Mouse (Mus musculus) gonadal fat pad, adult 2 months (tissue): Measurements from ENCODE around the gene Mob3b. TPM values are rescaled to one million over a fixed set of nuclear protein-coding genes. Genes with fewer than 3 reads are reported as not detected.

Experiments used
- DNase-seq: peaks from one replicate; pipeline ENCODE4 v3.0.0-alpha.2; 2012; ENCODE audit warnings: low read depth
- polyA plus RNA-seq: library from polyadenylated mRNA; depleted of rRNA; stranded (reverse); fragments of >200 nt; gene quantifications from 2 replicates; pipeline ENCODE4 v1.2.3, GENCODE M21; 2012

The Mob3b gene
- polyA plus RNA-seq, 1 experiment: 4.4 TPM

DNA sequence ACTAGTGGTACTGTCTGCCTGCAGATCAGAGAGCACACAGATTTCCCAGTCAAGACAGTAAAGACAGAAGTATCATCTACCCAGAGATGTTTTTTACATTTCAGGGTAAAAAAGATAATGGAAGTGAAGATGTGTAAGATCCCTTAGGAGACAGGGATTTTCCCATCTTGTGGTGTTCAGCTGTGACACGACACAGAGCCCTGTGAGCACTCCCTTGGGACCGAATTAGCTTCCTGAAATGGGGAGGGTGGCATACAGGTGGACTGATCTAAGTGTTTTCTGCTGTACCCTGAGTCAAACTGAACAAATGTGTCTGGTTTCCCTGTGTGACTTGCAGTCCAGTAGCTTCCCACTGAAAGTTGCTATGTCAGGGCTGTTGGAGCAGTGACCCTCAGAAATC lies 42.3 kb downstream of the Mob3b start:
- no peak for DNase-seq

DNA sequence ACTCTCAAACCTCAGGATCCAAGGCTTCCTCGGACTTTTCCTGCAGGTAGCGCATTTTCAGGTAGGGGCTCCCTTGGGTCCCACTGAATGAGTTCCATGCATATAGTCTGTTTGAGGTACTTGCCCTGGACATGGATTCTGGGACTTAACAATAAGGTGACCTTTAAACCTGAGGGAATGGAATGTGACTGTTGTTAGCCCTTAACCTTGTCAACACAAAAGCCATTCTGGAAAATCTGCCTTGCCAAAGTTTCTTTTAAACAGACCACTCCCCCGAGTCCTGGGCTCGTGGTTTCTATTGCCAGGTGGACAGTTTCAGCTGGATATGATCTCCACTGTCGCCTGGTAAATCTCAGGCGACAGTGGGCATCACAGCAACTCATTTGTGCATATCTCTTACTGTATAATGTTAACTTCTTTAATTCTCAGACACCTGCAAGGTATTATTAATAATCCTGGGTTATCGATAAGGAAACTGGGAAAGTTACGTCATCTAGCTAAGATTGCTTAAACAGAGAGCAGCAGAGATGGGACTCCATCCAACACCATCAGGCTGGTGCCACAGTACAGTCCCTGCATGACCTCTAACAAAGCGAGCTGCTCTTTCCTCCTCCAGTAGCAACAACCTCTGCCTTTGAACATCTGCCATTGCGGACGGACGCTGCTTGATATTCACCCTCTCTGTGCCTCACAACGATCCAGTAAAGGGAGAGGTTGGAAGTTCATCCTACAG lies 43.6 kb downstream of the Mob3b start:
- no peak for DNase-seq

DNA sequence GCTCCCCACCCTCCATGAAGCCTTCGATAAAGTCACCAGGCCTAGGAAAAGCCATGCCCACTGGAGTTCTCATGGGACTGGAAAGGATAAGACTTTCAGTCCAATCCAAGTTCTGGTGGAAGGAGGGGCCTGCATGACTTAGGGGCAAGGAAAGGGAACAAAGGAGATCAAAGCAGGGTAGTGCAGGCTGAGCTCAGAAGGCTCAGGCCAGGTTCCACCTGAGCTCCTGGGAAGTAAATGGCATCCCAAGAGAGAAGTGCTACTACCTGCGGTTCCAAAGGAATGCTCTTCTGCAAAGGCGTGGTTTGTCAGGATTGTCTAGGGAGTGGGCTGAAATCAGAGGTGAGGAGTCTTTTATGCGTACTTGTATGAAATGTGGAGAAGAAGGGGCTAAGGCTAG lies 44.8 kb downstream of the Mob3b start:
- no peak for DNase-seq

DNA sequence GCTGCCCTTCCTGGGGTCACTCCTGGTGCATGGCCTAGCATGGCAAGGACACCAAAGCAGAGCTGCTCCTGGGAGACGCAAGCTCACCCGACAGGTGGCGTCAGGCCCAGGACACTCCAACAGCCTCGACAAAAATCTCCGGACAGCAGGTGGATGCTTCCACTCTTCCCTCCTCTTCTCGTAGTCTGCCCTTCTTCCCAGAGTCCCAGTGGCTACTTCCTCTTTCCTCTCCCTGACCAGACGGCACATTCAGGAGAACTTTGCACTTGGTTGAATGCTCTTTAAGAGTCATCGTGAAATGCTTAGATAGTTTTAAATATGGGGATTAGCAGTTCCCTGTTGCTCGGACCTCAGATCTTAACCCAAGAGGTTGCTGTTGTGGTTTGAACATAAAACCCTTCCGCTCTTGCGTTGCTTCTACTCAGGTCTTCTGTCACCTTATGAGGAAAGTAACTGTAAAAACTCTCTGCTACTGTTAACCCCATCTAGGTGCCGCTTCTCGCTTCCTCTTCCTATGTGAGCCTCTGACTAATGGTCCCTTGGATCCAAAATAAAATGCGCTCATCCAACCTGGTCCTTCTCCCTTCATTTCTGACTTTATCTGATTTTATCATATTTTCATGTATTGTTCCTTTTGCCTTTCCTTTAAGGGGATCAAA lies 52.0 kb downstream of the Mob3b start:
- no peak for DNase-seq

DNA sequence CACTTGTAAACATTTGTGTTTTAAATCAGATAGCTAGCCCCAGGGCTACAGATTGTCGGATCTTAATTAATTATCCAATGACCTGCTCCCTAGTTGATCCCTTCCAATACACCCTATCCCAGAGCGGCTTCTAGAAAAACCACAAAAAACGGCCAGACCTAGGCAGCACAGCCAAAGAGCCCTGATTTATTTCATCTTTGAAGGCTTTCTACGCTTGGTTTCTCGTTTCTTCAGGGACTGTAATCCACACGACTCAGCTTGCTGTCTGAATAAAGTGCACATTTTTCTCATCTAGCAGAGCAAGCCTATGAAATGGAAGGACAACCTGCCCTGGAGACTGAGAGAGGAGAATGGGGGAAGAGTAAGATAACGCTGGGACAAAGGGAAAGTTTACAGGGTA lies 56.1 kb downstream of the Mob3b start:
- DNase-seq: no peak

DNA sequence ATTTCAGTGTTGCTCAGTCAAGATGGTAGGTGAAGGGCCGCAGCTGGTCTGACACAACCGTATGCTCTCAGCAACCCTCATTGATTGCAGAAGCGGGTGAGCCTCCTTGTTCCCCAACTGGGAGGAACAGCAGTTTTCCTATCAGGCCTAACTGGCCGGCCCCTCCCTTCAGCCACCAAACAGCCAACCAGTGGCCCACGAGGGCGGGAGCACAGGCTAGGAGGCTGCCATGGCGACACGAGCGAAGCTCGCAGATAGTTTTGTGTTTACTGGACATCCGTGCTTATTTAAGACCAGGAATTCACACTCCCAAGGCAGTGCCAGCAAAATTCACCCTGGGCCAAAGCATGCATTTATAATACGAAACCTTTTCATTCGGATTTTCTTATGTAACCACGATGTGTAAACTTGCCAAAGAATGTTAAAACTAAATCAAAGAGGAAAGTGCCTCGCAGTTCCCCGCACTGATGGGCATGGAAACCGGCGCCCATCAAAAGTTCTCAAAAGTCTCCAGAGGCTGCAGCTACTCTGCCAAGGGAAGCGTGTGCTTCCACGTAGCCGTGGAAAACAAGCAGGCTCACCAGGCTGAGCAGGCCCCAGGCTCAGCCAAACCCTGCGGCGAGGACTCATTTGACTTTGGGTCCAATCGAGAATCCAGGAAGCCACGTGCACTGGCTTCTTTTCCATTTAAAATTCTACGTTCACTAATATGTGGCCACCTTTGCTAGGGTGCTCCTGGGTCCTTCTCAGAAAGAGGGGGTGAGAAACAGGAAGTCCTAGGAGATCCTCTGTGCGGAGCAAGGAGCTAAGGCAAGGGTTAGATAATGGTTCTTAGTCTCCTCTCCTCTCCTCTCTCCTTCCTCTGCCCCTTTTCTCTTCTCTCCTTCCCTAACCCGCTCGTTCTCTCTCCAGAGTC lies 57.2 kb downstream of the Mob3b start:
- DNase-seq: no peak

DNA sequence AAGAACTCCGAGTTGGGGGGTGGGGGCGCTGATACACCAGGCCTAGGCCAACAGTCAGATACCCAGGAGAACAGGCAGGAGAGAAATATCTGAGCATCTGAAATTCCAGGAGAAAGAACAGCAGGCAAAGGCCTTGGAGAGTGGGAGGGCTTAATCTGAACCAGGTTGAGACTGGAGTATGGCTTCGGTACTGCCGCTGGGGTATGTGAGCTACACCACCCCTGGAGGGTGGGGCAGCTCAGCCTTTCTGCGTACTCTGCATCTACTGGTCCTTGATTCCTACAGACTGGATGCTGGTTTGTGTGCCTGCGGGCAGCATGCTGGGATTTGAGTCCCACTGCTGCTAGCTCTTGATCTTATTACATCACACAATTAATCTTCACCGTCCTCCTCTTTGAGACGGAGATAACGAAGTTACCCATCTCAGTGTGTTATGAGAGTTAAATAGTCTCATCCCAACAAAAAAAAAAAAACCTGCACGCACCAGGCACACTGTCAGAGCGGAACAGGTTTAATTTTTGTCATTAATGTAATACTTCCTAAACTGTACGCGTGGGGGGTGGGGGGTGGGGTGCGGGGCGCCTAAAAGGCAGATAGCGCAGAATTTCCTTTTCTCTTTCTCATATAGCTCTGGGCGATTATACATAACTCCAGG lies 57.9 kb downstream of the Mob3b start:
- no peak for DNase-seq

DNA sequence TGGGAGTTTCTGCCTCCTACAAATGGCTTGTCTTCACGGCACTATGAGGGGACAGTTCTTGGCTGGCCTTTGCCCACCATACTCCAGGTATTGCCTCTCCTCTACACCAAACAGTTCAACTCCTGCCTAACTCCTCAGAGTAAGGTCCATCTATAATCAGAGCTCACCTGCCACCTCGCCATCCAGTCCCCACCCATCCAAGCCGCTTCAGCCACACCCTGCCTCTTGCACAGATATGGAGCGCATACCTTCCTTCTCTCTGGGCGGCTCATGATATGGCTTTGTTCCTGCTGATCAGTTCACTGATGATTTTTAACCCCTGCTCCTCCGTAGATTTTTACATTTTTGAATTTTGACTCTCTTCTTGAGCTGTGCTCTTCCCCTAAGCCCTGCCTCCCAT lies 58.7 kb downstream of the Mob3b start:
- no peak for DNase-seq

DNA sequence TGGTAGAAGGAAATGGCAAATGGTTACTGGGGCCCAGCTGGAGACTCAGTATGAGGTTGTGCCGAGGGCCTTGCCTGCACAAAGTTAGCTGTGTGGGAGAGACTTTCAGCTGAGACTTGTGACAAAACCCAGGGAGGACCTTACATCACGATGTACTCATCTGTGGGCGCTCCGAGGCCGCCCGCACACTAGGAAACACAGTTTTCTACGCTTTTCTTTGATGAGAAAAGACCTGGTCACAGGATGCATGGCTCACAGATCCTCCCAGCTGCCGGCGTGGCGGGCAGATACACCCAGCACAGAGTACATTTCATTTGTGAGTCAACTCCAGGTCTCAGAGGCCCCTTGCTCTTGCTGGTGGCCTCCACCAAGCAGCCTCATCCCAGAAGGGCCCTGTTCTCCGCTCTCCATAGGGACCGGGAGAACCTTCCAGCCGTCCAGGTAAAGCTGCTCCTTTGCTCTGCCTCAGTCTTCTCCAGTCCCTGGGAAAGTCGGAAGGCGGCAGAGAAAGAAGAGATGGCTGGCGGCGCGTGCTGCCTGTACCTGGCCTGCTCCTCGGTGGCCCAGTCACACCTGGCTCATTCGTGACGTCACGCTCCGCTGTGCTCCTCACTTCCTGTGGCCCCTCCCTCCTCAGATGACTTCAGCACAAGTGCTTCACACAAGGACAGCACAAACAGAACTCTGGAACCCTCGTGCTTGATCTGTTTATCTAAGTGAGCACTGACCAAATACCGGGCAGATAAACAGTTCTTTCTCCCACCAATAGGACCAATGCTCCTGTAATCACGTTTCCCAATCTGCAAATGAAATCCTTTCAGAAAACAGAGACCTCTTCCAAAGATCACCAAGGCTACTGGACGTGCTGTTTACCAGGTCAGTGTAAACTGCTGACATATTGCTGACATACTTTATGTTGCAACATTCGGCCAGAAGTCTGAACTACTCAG lies 60.8 kb downstream of the Mob3b start:
- DNase-seq: no peak

DNA sequence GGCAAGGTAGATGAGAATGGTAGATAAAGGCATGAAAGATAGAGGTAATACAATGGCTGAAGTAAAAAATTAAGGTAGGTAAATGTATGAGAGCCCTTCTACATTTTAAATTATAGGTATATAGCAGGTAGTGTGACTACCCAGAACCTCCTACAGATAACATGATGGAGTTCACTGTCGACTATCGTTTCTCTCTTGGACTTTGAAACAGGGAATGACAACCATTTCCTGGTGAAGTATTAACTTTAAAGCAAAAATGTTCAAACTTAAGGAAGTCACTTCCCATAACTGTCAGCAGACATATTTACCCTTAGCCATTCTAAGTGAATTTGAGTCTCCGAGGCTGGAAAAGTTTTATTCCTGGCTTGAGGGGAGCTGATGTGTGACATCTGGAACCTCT lies 64.8 kb downstream of the Mob3b start:
- DNase-seq: no peak

DNA sequence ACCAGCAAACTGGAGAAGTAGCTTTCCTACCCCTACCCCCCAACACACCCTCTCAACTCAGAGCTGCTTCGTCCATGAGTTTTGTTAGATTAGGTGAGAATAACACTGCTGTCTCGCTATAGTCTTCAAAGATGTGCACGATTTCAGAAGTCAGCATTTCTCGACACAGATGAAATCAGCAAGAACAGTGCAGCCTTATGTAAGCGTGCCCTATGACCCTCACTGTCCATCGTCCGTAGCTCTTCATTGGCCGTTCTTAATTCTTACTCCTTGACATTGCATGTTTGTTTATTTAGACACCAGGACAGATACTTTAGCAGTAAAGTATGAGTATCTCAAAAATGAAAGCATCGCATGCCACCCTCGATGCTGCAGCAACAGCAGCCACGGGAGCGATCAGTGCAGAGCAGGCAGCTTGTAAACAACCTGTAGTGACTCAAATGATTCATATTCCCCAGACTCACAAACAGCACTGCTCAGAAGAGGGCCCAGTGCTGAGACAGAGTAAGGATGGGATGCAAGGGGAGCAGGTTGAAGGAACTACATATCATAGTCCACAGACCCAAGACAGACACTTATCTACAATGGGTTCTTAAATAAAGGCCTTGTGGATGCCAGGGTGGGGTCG lies 66.0 kb downstream of the Mob3b start:
- no peak for DNase-seq

DNA sequence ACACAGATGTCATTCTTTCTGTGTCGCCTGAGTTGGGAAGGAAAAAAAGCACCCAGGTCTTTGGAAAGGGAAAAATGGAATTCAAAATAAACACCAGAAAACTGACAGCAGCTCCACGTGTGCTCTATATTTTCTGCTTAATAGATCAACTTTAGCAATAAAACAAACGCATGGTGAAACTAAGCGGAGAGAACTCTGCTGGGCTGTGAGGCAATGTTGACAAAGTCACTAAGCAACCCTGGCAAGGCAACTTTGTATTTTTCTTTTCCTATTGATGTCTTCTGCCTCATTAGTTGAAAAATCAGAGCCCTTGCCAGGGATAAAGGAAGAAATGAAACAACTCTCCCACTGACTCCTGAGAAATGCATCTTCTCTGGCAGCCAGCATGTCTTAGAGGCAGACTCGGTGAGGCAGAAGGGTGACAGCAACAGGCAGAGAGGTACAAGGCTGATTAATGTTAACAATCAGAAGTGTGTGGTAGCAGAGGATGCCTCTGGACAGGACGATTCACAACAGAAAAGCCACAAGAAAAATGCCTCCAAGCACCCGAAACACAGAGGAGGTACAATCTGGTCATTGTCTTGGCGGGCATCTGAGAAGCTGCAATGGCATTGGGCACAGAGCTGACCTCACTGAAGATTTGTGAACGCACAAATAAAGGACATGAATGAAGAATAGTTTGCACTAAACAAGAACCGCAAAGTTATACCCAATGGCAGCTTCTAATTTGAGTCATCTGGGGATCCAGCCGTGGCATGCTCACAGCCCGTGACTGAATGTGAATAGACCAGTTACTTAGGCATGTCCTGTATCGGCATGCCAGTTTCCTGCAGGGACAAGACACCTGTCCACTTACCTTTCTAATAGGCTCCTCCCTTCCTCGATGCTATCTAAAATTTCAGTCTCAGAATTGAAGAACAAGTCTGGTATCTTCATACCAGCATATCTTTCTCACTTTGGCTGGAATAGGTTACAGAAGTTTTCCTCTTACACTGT lies 67.7 kb downstream of the Mob3b start:
- no peak for DNase-seq

DNA sequence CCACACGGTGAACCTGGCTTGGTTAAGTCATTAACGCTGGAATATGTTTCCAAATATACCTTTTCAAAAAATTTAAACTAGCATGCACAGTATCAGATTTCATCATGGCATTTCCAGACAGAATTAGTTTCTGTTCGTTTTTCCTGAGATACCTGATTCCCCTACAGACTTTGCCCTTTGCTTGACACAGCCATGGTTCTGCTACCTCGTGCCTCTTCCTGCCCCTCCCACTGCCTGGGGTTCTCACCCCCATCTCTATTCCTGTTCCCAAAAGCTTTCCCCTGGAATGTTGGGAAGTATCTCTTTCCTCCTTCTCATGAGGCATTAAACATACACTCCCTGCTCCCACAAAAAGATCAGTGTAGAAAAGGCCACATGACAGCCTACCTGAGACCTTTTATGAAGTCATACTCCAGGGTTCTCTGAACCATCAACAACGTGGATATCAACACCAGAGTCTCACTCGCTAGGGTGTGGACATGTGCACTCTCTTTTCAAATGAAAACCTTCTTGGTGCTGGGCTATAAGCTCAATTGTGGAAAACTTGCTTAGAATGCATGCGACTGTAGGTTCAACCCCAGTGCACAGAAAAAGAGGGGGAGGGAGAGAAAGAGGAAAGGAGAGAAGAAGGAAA lies 71.1 kb downstream of the Mob3b start:
- DNase-seq: no peak

DNA sequence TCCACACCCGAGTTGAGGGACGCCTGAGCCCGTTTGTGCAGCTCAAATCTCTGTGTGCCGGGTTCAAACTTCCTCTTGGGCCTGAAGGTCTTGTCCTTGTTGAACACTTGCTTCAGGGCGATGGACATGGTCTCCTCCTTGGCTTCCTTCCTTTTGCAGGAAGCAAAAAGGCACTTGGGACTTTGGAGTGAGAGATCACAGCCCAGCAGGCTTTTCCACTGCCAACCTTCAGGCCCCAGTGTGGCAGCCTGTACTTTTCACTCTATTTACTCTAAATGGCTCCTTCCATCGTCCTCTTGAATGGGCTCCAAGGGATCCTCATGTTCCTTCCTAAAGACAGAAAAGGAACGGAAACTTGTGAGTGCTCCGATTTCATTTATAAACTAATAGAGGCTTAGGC lies 73.2 kb downstream of the Mob3b start:
- no peak for DNase-seq

DNA sequence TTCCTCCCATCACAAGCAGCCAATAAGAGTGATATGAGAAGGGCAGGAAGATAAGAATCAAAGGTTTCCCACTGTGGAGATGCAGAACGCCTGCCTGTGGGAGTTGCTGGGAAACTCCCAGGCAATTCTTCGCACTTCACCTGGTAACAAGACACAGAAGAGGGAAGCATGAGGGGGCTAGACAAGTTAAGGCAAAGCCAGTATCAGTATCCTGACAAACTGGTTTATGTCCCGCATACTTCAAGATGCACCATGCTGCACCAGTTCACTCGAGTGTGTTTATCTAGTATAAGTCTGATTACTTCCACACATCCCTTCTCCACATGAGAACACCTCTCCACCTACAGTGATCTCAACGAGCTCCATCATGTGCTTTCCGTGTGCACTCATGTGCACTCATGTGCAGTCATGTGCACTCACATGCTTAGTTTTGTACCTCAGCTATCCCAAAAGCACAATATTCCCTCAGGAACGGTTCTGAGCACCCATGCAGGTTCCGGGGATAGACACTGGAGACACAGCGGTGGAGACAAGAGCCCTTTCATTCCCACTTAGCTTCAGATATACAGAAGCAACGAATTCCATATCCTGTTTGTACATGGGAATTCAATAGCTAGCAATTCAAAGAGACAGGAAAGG lies 74.7 kb downstream of the Mob3b start:
- DNase-seq: no peak

DNA sequence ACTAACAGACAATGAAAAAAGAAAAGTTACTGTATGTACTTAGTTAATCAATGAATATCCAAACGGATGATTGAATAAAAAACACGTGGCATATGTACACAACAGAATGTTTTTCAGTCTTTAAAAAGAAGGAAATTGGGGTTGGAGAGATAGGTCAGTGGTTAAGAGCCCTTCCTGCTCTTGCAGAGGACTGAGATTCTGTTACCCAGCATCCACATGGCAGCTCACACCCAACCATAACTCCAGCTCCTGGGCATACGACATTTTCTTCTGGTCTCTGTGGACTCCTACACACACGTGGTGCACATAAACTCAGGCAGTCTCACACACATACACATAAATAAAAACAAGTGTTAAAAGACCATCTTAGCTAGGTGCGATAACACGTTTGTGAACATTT lies 77.0 kb downstream of the Mob3b start:
- no peak for DNase-seq

DNA sequence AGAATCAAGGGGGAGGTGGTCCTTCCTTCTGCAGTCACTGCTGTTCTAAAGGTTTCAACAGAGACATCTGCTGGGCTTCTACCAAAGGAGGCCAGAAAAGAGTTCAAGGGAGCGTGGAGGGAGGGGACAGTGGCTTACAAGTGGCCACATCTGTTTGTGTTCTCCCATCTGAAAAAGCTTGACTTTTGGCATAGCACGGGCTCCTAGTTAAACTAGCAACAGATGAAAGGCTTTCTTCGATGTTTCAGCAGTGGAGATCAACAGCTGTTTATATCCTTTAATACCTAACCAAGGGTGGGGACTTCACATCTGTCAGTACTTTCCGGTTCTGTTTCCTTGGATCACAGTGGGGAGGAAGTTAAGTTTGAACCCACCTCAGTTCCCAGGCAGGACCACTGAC lies 88.5 kb downstream of the Mob3b start:
- DNase-seq: no peak

DNA sequence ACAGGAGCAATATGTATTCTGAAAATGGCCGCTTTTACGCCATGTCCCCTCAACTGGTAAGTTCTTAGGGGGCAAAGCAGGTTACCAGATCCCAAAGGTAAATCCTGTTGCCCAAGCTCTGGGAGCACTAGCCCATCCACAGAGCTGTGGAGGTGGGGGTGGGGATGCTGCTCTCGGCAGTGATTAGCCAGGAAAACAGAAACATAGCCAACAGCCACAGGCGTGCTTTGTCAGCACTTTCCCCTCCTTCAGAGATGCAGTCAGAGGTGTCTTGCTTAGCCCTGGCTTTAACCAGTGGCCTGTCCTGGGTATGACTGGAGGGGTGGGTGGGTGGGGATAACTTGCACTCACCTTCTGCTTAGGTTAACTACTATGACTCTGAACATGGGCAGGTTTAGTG lies 91.1 kb downstream of the Mob3b start:
- DNase-seq: no peak
